Mouse (Mus musculus) neural tube, embryonic 10.5 days (tissue): ENCODE data around the gene Macrod2.
A peak's percentile ranks its signal among the peaks of the same experiment; 100 is the strongest.

ENCODE experiments used
- DNase-seq: peaks from one replicate; pipeline ENCODE4 v3.0.0-alpha.2; 2017; ENCODE audit warnings: low spot score; ENCODE audit errors: extremely low spot score

Macrod2 gene

GRCm38 (mm10) chr2:140395179-140395578 is at the start of gene Macrod2:
TSS of gene Macrod2 (plus strand) at chr2:140395309.
- peak; percentile 95 for DNase-seq

GRCm38 (mm10) chr2:140359905-140360304 is 35.2 kb upstream of the Macrod2 start:
- no peak for DNase-seq

GRCm38 (mm10) chr2:140364804-140365203 is 30.3 kb upstream of the Macrod2 start:
- DNase-seq, result no peak

GRCm38 (mm10) chr2:140389525-140389924 is 5.6 kb upstream of the Macrod2 start, which contains the start of gene Sel1l2:
TSS of gene Sel1l2 (minus strand) at chr2:140389706.
- DNase-seq, result no peak

GRCm38 (mm10) chr2:140395744-140396231 is 679 bp downstream of the Macrod2 start:
- peak; percentile 70 for DNase-seq

- DNase-seq, result no peak
Measured at GRCm38 (mm10) chr2:140425844-140426243, 30.7 kb downstream of the Macrod2 start.

GRCm38 (mm10) chr2:140427283-140427682 is 32.2 kb downstream of the Macrod2 start:
- no peak for DNase-seq

- DNase-seq, result no peak
Measured at GRCm38 (mm10) chr2:140439081-140439480, 44.0 kb downstream of the Macrod2 start.

- DNase-seq, result no peak
Measured at GRCm38 (mm10) chr2:140448636-140449035, 53.5 kb downstream of the Macrod2 start.

- no peak for DNase-seq
Measured at GRCm38 (mm10) chr2:140475770-140476169, 80.7 kb downstream of the Macrod2 start.

- no peak for DNase-seq
Measured at GRCm38 (mm10) chr2:140476891-140477290, 81.8 kb downstream of the Macrod2 start.

- no peak for DNase-seq
Measured at GRCm38 (mm10) chr2:140482604-140483003, 87.5 kb downstream of the Macrod2 start.

GRCm38 (mm10) chr2:140497688-140498087 is 102.6 kb downstream of the Macrod2 start:
- DNase-seq, result no peak

GRCm38 (mm10) chr2:140500951-140501350 is 105.8 kb downstream of the Macrod2 start:
- DNase-seq, result peak; percentile 16

- DNase-seq, result no peak
Measured at GRCm38 (mm10) chr2:140521472-140521871, 126.4 kb downstream of the Macrod2 start.

- no peak for DNase-seq
Measured at GRCm38 (mm10) chr2:140530214-140530613, 135.1 kb downstream of the Macrod2 start.

GRCm38 (mm10) chr2:140532024-140532423 is 136.9 kb downstream of the Macrod2 start:
- no peak for DNase-seq

- no peak for DNase-seq
Measured at GRCm38 (mm10) chr2:140532859-140533519, 137.9 kb downstream of the Macrod2 start.

GRCm38 (mm10) chr2:140533621-140534020 is 138.5 kb downstream of the Macrod2 start:
- no peak for DNase-seq

GRCm38 (mm10) chr2:140534583-140534982 is 139.5 kb downstream of the Macrod2 start:
- no peak for DNase-seq

- DNase-seq, result no peak
Measured at GRCm38 (mm10) chr2:140535832-140536571, 140.9 kb downstream of the Macrod2 start.

GRCm38 (mm10) chr2:140549286-140549685 is 154.2 kb downstream of the Macrod2 start:
- no peak for DNase-seq
